Mouse (Mus musculus) left cerebral cortex, postnatal 25 days (tissue): ENCODE measurements around the gene Eml1. TPM values are rescaled to one million over a fixed set of nuclear protein-coding genes. Genes with fewer than 3 reads are reported as not detected.

Source experiments
- DNase-seq, 2 experiments: peaks; one replicate each; pipeline ENCODE4 v3.0.0; 2022; ENCODE audit warnings: low spot score in 2 of 2, mixed read lengths in 1 of 2
- intact Hi-C: fragments of 180-260 bp; cut with DNase I; formaldehyde crosslinking; loops from one replicate; pipeline ENCODE4 v1.15.1; 2025
- total RNA-seq, 2 experiments: library from RNA; stranded (reverse); gene quantifications; 2 replicates each; pipeline ENCODE4 v1.2.3; 2021

Eml1 gene
- total RNA-seq, 2 experiments from 2014 or later: 66.0 to 69.3 TPM

- intact Hi-C loops: no loop called here
- DNase-seq: no peak
These were observed 1.8 kb upstream of the Eml1 start for GRCm38 (mm10) chr12:108368921-108369320.

- intact Hi-C loops: no loop called here
- DNase-seq: no peak
These were observed 640 bp downstream of the Eml1 start for GRCm38 (mm10) chr12:108371429-108371765.

- no peak for DNase-seq
- intact Hi-C loops: no loop called here
These were observed 1.5 kb downstream of the Eml1 start for GRCm38 (mm10) chr12:108372241-108372640.

- DNase-seq: no peak
- intact Hi-C loops: no loop called here
These were observed 2.9 kb downstream of the Eml1 start for GRCm38 (mm10) chr12:108373611-108374010.

GRCm38 (mm10) chr12:108374689-108375088 lies 3.9 kb downstream of the Eml1 start:
- intact Hi-C loops: no loop called here
- no peak for DNase-seq

GRCm38 (mm10) chr12:108378379-108379133 lies 7.8 kb downstream of the Eml1 start:
- intact Hi-C loops: no loop called here
- peak in 1 of 2 experiments; percentile 58 for DNase-seq

- intact Hi-C loops: no loop called here
- no peak for DNase-seq
These were observed 15.9 kb downstream of the Eml1 start for GRCm38 (mm10) chr12:108386476-108387232.

- intact Hi-C loops: no loop called here
- no peak for DNase-seq
These were observed 19.0 kb downstream of the Eml1 start for GRCm38 (mm10) chr12:108389718-108390117.

- intact Hi-C loops: no loop called here
- DNase-seq: no peak
These were observed 21.7 kb downstream of the Eml1 start for GRCm38 (mm10) chr12:108392254-108393044.

- DNase-seq: no peak
- intact Hi-C loops: no loop called here
These were observed 22.3 kb downstream of the Eml1 start for GRCm38 (mm10) chr12:108393082-108393481.

- peak in 1 of 2 experiments; percentile 35 for DNase-seq
- intact Hi-C loops: no loop called here
These were observed 22.9 kb downstream of the Eml1 start for GRCm38 (mm10) chr12:108393637-108394036.

GRCm38 (mm10) chr12:108394534-108395284 lies 24.0 kb downstream of the Eml1 start:
- intact Hi-C loops: no loop called here
- peak; percentile 39 to 68 for DNase-seq

- intact Hi-C loops: no loop called here
- DNase-seq: peak in 1 of 2 experiments; percentile 37
These were observed 24.5 kb downstream of the Eml1 start for GRCm38 (mm10) chr12:108395285-108395660.

GRCm38 (mm10) chr12:108396081-108396947 lies 25.6 kb downstream of the Eml1 start:
- intact Hi-C loops: loop anchor here (2.0 kb wide), 1 partner anchor 26 kb away; no protein-coding TSS in a partner anchor
- DNase-seq: peak; percentile 56 to 95

GRCm38 (mm10) chr12:108398681-108399080 lies 27.9 kb downstream of the Eml1 start:
- intact Hi-C loops: no loop called here
- DNase-seq: no peak

- DNase-seq: no peak
- intact Hi-C loops: no loop called here
These were observed 28.4 kb downstream of the Eml1 start for GRCm38 (mm10) chr12:108399191-108399590.

GRCm38 (mm10) chr12:108400951-108401350 lies 30.2 kb downstream of the Eml1 start:
- DNase-seq: no peak
- intact Hi-C loops: no loop called here

GRCm38 (mm10) chr12:108403957-108404356 lies 33.2 kb downstream of the Eml1 start:
- DNase-seq: peak; percentile 55 to 68
- intact Hi-C loops: no loop called here

GRCm38 (mm10) chr12:108409100-108409499 lies 38.3 kb downstream of the Eml1 start:
- intact Hi-C loops: no loop called here
- no peak for DNase-seq
